In the genomic region with DNA sequence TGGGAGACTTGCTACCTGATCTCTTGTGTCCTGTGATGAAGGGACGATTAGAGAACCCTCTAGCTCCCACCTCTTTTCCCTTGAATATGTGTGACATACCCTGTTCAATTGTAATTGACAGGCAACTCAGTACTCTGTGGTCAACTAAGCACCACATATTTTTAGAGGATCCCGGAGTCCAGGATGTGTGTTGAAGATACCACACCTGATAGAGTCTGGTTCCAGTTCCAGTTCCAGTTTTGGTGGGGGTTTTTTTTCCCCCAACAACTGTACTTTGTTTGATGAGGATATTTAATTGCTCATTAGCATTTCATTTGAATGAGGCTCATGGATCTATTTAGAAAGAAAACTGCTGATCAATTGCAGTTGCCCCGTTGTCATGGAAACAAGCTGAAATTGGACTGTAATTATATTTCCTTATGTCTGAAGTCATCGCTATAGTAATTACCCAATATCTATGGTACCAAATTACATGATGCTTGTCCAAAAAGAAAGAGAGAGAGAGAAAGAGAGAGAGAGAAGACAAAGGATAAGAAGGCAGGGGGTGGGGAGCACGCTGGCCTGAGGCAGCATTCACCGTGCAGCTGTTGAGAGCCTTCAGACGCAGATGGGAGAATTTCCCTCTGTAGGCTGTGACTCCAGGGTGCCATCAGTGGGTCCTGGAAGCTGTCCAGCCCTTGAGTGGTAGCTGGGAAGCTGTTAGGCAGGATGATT, we compare ENCODE assay signal across 10 mouse cellular contexts.
DNase-seq lines count a peak whose midpoint lies in the region; ATAC-seq lines count a peak whose summit lies in the region.
"Had no signal": no experiment of that assay in that cellular context is flagged by ENCODE, and none has a peak within 500 bp of the region (broad histone marks: within the 10 kb centered on the region; RNA-seq: fewer than 3 reads in every experiment).

No protein-coding gene starts in this region.

- H3K4me1 ChIP-seq in neural tube, embryonic 12.5 days, result peaks cover 8% of the 10 kb centered on the region; the same call in 1 of the 2 replicates
- H3K4me1 ChIP-seq in forebrain, embryonic 14.5 days (ENCODE audit: control insufficient read depth, insufficient read depth, low read length), result peaks cover 30% of the 10 kb centered on the region
- H3K4me1 ChIP-seq: kidney, embryonic 15.5 days had no signal

- WGBS in neural tube, embryonic 12.5 days, result 68% methylated on average over 7 of the region's 7 CpGs
- 15% methylated on average over 7 of the region's 7 CpGs for WGBS in forebrain, embryonic 14.5 days

- peaks cover 18% of the 10 kb centered on the region; the same call in 1 of the 2 replicates for H3K36me3 ChIP-seq in neural tube, embryonic 12.5 days
- peaks cover 19% of the 10 kb centered on the region; the same call in 1 of the 2 replicates for H3K36me3 ChIP-seq in forebrain, embryonic 14.5 days (ENCODE audit: control insufficient read depth, insufficient read depth, low read length)
- H3K36me3 ChIP-seq: kidney, embryonic 15.5 days had no signal

- H3K4me3 ChIP-seq in neural tube, embryonic 12.5 days, result no peak overlapping the region
- no peak overlapping the region for H3K4me3 ChIP-seq in forebrain, embryonic 14.5 days (ENCODE audit: low read depth, low read length)
- H3K4me3 ChIP-seq: kidney, embryonic 15.5 days had no signal

- ATAC-seq in neural tube, embryonic 12.5 days (ENCODE audit: low FRiP score, low read depth), result peak; percentile 88
- peak; percentile 92 for ATAC-seq in forebrain, embryonic 14.5 days

- DNase-seq in neural tube, embryonic 10.5 days (ENCODE audit: extremely low spot score, low spot score), result no peak
- DNase-seq in forebrain, embryonic 14.5 days (ENCODE audit: low spot score), result peak; percentile 94
- DNase-seq in layer of hippocampus, adult 9-11 months, result peak; percentile 48
- DNase-seq in right cerebral cortex, postnatal 4 days, result peak; percentile 51
- DNase-seq in kidney, postnatal 36 days, result no peak
- no peak for DNase-seq in frontal cortex, postnatal 14 days (ENCODE audit: low spot score in 2 of 2)
- DNase-seq: cerebellum, postnatal 25 days; heart, postnatal 10 days had no signal

- H3K9me3 ChIP-seq in neural tube, embryonic 12.5 days, result 0 out of 2 replicates have a peak, but pooled peaks cover 3% of the 10 kb centered on the region
- no peaks in the 10 kb centered on the region for H3K9me3 ChIP-seq in forebrain, embryonic 14.5 days (replicated peaks; ENCODE audit: control insufficient read depth, low read length)
- H3K9me3 ChIP-seq: kidney, embryonic 15.5 days had no signal

- no peak overlapping the region for H3K4me2 ChIP-seq in neural tube, embryonic 12.5 days (replicated peaks)
- no peak overlapping the region for H3K4me2 ChIP-seq in forebrain, embryonic 14.5 days (ENCODE audit: low read length)
- H3K4me2 ChIP-seq: kidney, embryonic 15.5 days had no signal

- H3K9ac ChIP-seq in neural tube, embryonic 12.5 days, result no peak overlapping the region
- H3K9ac ChIP-seq in forebrain, embryonic 14.5 days (ENCODE audit: low read length), result no peak overlapping the region; the same call in 1 of the 2 replicates
- H3K9ac ChIP-seq: kidney, embryonic 15.5 days had no signal

- H3K27ac ChIP-seq in neural tube, embryonic 12.5 days, result no peak overlapping the region
- peak overlapping the region; percentile 85 for H3K27ac ChIP-seq in forebrain, embryonic 14.5 days (ENCODE audit: low read depth, low read length)
- H3K27ac ChIP-seq: kidney, embryonic 15.5 days had no signal

- no peaks in the 10 kb centered on the region for H3K27me3 ChIP-seq in neural tube, embryonic 12.5 days (replicated peaks)
- H3K27me3 ChIP-seq in forebrain, embryonic 14.5 days (replicated peaks; ENCODE audit: control insufficient read depth, insufficient read depth, low read length), result no peaks in the 10 kb centered on the region
- H3K27me3 ChIP-seq: kidney, embryonic 15.5 days had no signal

Comparison
In these comparisons a context has a peak if more than half of its experiments do, and no peak if none do; other contexts are left out.
1. DNase-seq: peak in forebrain, embryonic 14.5 days (single experiment), layer of hippocampus, adult 9-11 months (single experiment) and right cerebral cortex, postnatal 4 days (single experiment); none in neural tube, embryonic 10.5 days (single experiment), kidney, postnatal 36 days (0 of 2) and frontal cortex, postnatal 14 days (0 of 2).